Comparison of ENCODE assay signal across 28 mouse cellular contexts in the genomic region with DNA sequence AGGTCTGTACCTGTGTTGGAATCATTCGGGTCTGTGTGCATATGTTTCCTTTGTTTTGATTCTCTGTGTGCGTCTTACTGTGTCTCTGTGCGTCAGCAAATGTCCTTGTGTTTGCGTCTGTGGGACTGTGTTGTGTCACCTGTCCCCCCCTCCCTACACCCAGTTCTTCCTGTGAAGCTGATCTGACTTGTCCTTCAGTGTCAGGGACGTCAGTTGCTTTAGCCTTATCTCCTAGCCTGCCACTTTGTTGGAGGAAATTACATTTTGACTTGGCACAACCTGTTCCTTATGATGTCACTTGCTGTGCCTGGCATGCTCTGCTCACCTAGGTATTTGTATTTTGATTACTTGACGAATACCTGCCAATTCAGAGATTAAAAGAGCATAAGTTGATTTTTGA.
A peak's percentile ranks its signal among the peaks of the same experiment; 100 is the strongest.
DNase-seq lines count a peak whose midpoint lies in the region; ATAC-seq and TF ChIP-seq lines count a peak whose summit lies in the region.
"Had no signal": no experiment of that assay in that cellular context is flagged by ENCODE, and none has a peak within 500 bp of the region (broad histone marks: within the 10 kb centered on the region; RNA-seq: fewer than 3 reads in every experiment).

No protein-coding gene starts in this region.

- TF ChIP-seq POLR2A in lung, adult 2 months (IDR thresholded peaks at IDR 0.05; ENCODE audit: borderline replicate concordance, extremely low read depth, low read depth, low read length) = no peak

- DNase-seq in lung, postnatal 25 days (ENCODE audit: low spot score) = peak; percentile 58
- no peak for DNase-seq in lung, adult 2 months
- peak; percentile 63 to 66 for DNase-seq in adrenal gland, postnatal 36 days
- DNase-seq in liver, postnatal 0 days = no peak
- DNase-seq in ovary, postnatal 36 days (ENCODE audit: low spot score) = no peak
- DNase-seq: B cell, adult 2 months; cerebellum, postnatal 10 days; forebrain, postnatal 0 days; gastrocnemius, postnatal 25 days; heart, postnatal 36 days; kidney, adult 11 months; kidney, postnatal 36 days; midbrain, embryonic 14.5 days; retina, postnatal 1 day; right cerebral cortex, postnatal 25 days; spleen, adult 18-20 months; thymus, postnatal 14 days had no signal

- peaks cover 7% of the 10 kb centered on the region; the same call in 1 of the 2 replicates for H3K27me3 ChIP-seq in erythroblast, embryonic 14.5 days (ENCODE audit: control insufficient read depth)
- H3K27me3 ChIP-seq in liver, postnatal 0 days (ENCODE audit: insufficient read depth, low read length) = no peaks in the 10 kb centered on the region
- H3K27me3 ChIP-seq: CH12.LX; heart, embryonic 15.5 days; hindbrain, embryonic 13.5 days; kidney, embryonic 15.5 days; limb, embryonic 13.5 days; neural tube, embryonic 12.5 days; Patski had no signal

- H3K9me3 ChIP-seq in erythroblast, embryonic 14.5 days (ENCODE audit: control insufficient read depth, low read length) = peaks cover 5% of the 10 kb centered on the region; the same call in 1 of the 2 replicates
- H3K9me3 ChIP-seq in liver, postnatal 0 days (ENCODE audit: low read length) = no peaks in the 10 kb centered on the region
- H3K9me3 ChIP-seq: heart, embryonic 15.5 days; hindbrain, embryonic 13.5 days; limb, embryonic 13.5 days had no signal

- H3K9ac ChIP-seq in liver, postnatal 0 days (replicated peaks) = no peak overlapping the region
- H3K9ac ChIP-seq: forebrain, postnatal 0 days; heart, embryonic 15.5 days; hindbrain, embryonic 13.5 days; kidney, embryonic 15.5 days; limb, embryonic 13.5 days; neural tube, embryonic 12.5 days had no signal

- no peak overlapping the region for H3K4me2 ChIP-seq in liver, postnatal 0 days (ENCODE audit: low read depth, low read length)
- H3K4me2 ChIP-seq: heart, embryonic 15.5 days; hindbrain, embryonic 13.5 days; kidney, embryonic 15.5 days; limb, embryonic 13.5 days; neural tube, embryonic 12.5 days had no signal

- TF ChIP-seq EP300 in liver, postnatal 0 days (IDR thresholded peaks at IDR 0.05; ENCODE audit: low read depth) = 0 out of 2 replicates have a peak, but pooled peaks have one; percentile 14

- H3K4me3 ChIP-seq in erythroblast, embryonic 14.5 days (replicated peaks) = peak overlapping the region; percentile 53
- no peak overlapping the region for H3K4me3 ChIP-seq in lung, adult 2 months (replicated peaks; ENCODE audit: extremely low read depth, low read depth, low read length)
- no peak overlapping the region for H3K4me3 ChIP-seq in liver, postnatal 0 days (ENCODE audit: low read depth, low read length)
- H3K4me3 ChIP-seq: embryonic facial prominence, embryonic 10.5 days; heart, embryonic 15.5 days; hindbrain, embryonic 13.5 days; kidney, embryonic 15.5 days; limb, embryonic 13.5 days; neural tube, embryonic 12.5 days had no signal

- H3K27ac ChIP-seq in liver, postnatal 0 days (ENCODE audit: low read depth) = no peak overlapping the region
- H3K27ac ChIP-seq: embryonic facial prominence, embryonic 10.5 days; heart, embryonic 15.5 days; hindbrain, embryonic 13.5 days; kidney, embryonic 15.5 days; limb, embryonic 13.5 days; neural tube, embryonic 12.5 days had no signal

- ATAC-seq in erythroblast, adult 5-6 weeks (replicated peaks; ENCODE audit: low FRiP score, poor library complexity, severe bottlenecking) = no peak
- no peak; the same call in 1 of the 2 replicates for ATAC-seq in liver, postnatal 0 days
- ATAC-seq: forebrain, postnatal 0 days; Patski had no signal

- no peak for TF ChIP-seq CTCF in lung, adult 2 months (IDR thresholded peaks at IDR 0.05; ENCODE audit: insufficient read depth, low read length)
- TF ChIP-seq CTCF in liver, postnatal 0 days (IDR thresholded peaks at IDR 0.05; ENCODE audit: low read depth) = no peak

- H3K36me3 ChIP-seq in erythroblast, embryonic 14.5 days (ENCODE audit: control insufficient read depth) = peaks cover 10% of the 10 kb centered on the region; the same call in 1 of the 2 replicates
- H3K36me3 ChIP-seq in liver, postnatal 0 days (replicated peaks; ENCODE audit: insufficient read depth, low read length) = no peaks in the 10 kb centered on the region
- H3K36me3 ChIP-seq: embryonic facial prominence, embryonic 10.5 days; G1E; heart, embryonic 15.5 days; hindbrain, embryonic 13.5 days; kidney, embryonic 15.5 days; limb, embryonic 13.5 days; neural tube, embryonic 12.5 days had no signal

- WGBS in lung, adult 2 months = 63% methylated on average over 6 of the region's 6 CpGs
- WGBS in liver, postnatal 0 days (ENCODE audit: insufficient replicate concordance) = 66% methylated on average over 6 of the region's 6 CpGs

- peaks cover 84% of the 10 kb centered on the region for H3K4me1 ChIP-seq in erythroblast, embryonic 14.5 days (ENCODE audit: control insufficient read depth)
- no peaks in the 10 kb centered on the region; the same call in 1 of the 2 replicates for H3K4me1 ChIP-seq in lung, adult 2 months (ENCODE audit: control insufficient read depth, insufficient read depth, low read length)
- H3K4me1 ChIP-seq in liver, postnatal 0 days (ENCODE audit: insufficient read depth) = 0 out of 2 replicates have a peak, but pooled peaks cover 3% of the 10 kb centered on the region
- H3K4me1 ChIP-seq: limb, embryonic 13.5 days; neural tube, embryonic 12.5 days had no signal

Comparison
In these comparisons a context has a peak if more than half of its experiments do, and no peak if none do; other contexts are left out.
1. DNase-seq: peak in lung, postnatal 25 days (single experiment) and adrenal gland, postnatal 36 days (2 of 2); none in lung, adult 2 months (single experiment), liver, postnatal 0 days (single experiment) and ovary, postnatal 36 days (single experiment).